8 mouse cellular contexts compared by ENCODE assay signal in the genomic region with DNA sequence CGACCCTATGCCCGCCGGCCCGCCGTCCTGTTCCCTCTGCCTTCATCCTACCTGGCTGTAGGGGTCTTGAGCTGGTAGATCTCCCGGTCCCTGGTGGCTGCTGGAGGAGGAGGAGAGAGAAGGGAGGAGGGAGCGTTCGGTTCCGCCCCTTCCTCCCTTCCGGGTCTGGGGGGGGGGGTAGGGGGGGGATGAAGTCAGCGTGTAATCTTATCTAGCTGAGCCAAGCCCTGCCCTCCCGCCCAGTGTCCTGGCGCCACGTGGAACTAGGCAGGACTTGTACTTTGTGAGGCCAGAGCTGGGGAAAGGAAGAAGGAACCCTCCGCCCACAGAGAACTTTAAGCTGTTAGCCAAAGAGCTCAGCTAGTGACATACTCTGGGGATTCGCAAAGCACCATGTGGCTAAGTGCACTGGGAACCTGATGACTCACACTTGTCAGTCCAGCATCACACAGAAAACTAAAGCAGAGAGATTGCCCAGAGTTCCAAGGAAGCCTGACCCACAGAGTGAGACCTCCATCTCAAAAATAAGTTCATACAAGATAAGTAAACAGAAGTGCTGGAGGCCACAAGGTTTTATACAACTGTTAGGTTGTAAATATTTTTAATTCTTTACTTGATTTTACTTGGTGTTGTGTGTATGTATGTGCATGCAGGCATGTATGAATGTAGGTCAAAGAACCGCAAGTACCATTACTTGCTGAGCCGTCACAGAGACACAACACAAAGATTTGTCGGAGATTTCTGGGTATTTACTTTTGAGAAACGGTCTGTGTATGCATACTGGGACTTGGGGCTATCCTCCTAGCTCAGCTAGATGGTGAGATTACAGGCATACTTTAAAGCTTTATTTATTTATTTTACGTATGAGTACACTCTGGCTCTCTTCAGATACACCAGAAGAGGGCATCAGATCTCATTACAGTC. TPM values are rescaled to one million over a fixed set of nuclear protein-coding genes. Genes with fewer than 3 reads are reported as not detected.
A peak's percentile ranks its signal among the peaks of the same experiment; 100 is the strongest.
DNase-seq lines count a peak whose midpoint lies in the region; ATAC-seq lines count a peak whose summit lies in the region.

Gene Ticam1 (minus strand): TSS at position 144 of the 924 bp plus-strand sequence.

- ATAC-seq in embryonic facial prominence, embryonic 13.5 days (ENCODE audit: insufficient number of reproducible peaks, insufficient read depth, low FRiP score, low TSS enrichment, low read depth), result peak; percentile 85
- ATAC-seq in limb, embryonic 12.5 days (ENCODE audit: insufficient number of reproducible peaks, insufficient read depth, low FRiP score, low TSS enrichment, low read depth), result peak; percentile 88
- ATAC-seq in midbrain, embryonic 14.5 days (ENCODE audit: low FRiP score, low TSS enrichment), result peak; percentile 74

- peaks cover 43% of the 10 kb centered on the region for H3K36me3 ChIP-seq in embryonic facial prominence, embryonic 13.5 days
- H3K36me3 ChIP-seq in limb, embryonic 12.5 days, result peaks cover 51% of the 10 kb centered on the region
- no peaks in the 10 kb centered on the region for H3K36me3 ChIP-seq in midbrain, embryonic 14.5 days (ENCODE audit: control insufficient read depth, insufficient read depth, low read length)

- H3K4me3 ChIP-seq in embryonic facial prominence, embryonic 13.5 days, result peak within 1 kb of the TSS; percentile 59
- H3K4me3 ChIP-seq in limb, embryonic 12.5 days (replicated peaks), result peak within 1 kb of the TSS; percentile 55
- peak within 1 kb of the TSS; percentile 32 for H3K4me3 ChIP-seq in midbrain, embryonic 14.5 days (replicated peaks; ENCODE audit: low read depth, low read length)

- WGBS in embryonic facial prominence, embryonic 13.5 days, result 7% methylated on average over 21 of the region's 21 CpGs
- 11% methylated on average over 16 of the region's 21 CpGs for WGBS in limb, embryonic 12.5 days
- 8% methylated on average over 19 of the region's 21 CpGs for WGBS in midbrain, embryonic 14.5 days

- H3K9ac ChIP-seq in embryonic facial prominence, embryonic 13.5 days, result peak within 1 kb of the TSS; percentile 79
- peak within 1 kb of the TSS; percentile 72 for H3K9ac ChIP-seq in limb, embryonic 12.5 days (replicated peaks)
- peak within 1 kb of the TSS; percentile 43; the same call in 1 of the 2 replicates for H3K9ac ChIP-seq in midbrain, embryonic 14.5 days (replicated peaks; ENCODE audit: low read length)

- no peaks in the 10 kb centered on the region for H3K9me3 ChIP-seq in embryonic facial prominence, embryonic 13.5 days
- H3K9me3 ChIP-seq in limb, embryonic 12.5 days, result no peaks in the 10 kb centered on the region
- no peaks in the 10 kb centered on the region for H3K9me3 ChIP-seq in midbrain, embryonic 14.5 days (ENCODE audit: control insufficient read depth, low read length)

- H3K4me1 ChIP-seq in embryonic facial prominence, embryonic 13.5 days, result peaks cover 30% of the 10 kb centered on the region
- peaks cover 13% of the 10 kb centered on the region for H3K4me1 ChIP-seq in limb, embryonic 12.5 days (replicated peaks)
- 0 out of 2 replicates have a peak, but pooled peaks cover 5% of the 10 kb centered on the region for H3K4me1 ChIP-seq in midbrain, embryonic 14.5 days (ENCODE audit: control insufficient read depth, insufficient read depth, low read length)

- peak within 1 kb of the TSS; percentile 92 for H3K27ac ChIP-seq in embryonic facial prominence, embryonic 13.5 days
- peak within 1 kb of the TSS; percentile 90 for H3K27ac ChIP-seq in limb, embryonic 12.5 days
- no peak within 1 kb of the TSS for H3K27ac ChIP-seq in midbrain, embryonic 14.5 days (replicated peaks; ENCODE audit: low read depth, low read length)

- H3K27me3 ChIP-seq in embryonic facial prominence, embryonic 13.5 days, result no peaks in the 10 kb centered on the region
- H3K27me3 ChIP-seq in limb, embryonic 12.5 days, result no peaks in the 10 kb centered on the region
- H3K27me3 ChIP-seq in midbrain, embryonic 14.5 days (ENCODE audit: control insufficient read depth, insufficient read depth, low read length), result no peaks in the 10 kb centered on the region

- DNase-seq in 416B (ENCODE audit: low read depth), result peak; percentile 100
- peak; percentile 93 to 94 for DNase-seq in adrenal gland, postnatal 36 days
- DNase-seq in heart, adult 18-20 months, result peak; percentile 93 to 98
- peak; percentile 90 for DNase-seq in kidney, adult 18-20 months
- DNase-seq in midbrain, embryonic 14.5 days, result peak; percentile 79
- peak; percentile 73 for DNase-seq in spleen, adult 12 weeks (ENCODE audit: low spot score)

- peak within 1 kb of the TSS; percentile 77 for H3K4me2 ChIP-seq in embryonic facial prominence, embryonic 13.5 days
- H3K4me2 ChIP-seq in limb, embryonic 12.5 days, result peak within 1 kb of the TSS; percentile 75
- peak within 1 kb of the TSS; percentile 63 for H3K4me2 ChIP-seq in midbrain, embryonic 14.5 days (ENCODE audit: low read length)

RNA-seq across cellular contexts. Expression of gene Ticam1, which starts in this region (rescaled TPM):
- total RNA-seq in adrenal gland, postnatal 36 days (2021), result 10 to 100 TPM; 21.1 to 23.1 TPM
- polyA plus RNA-seq in embryonic facial prominence, embryonic 13.5 days (2015; fragmentation: Nextera tagmentation; extraction: Ambion mirVana), result 4.1 and 4.3 TPM in 2 replicates
- 1 to 10 TPM; 9.1 to 9.2 TPM for total RNA-seq in heart, adult 18-20 months (2021)
- polyA plus RNA-seq in limb, embryonic 12.5 days (2016; fragmentation: Nextera tagmentation; extraction: Ambion mirVana), result 3.0 and 3.8 TPM in 2 replicates
- 0.78 and 1.6 TPM in 2 replicates for polyA plus RNA-seq in midbrain, embryonic 14.5 days (2014; fragmentation: Nextera tagmentation; extraction: Ambion mirVana)
